Mouse (Mus musculus) embryonic facial prominence, embryonic 13.5 days (tissue): ENCODE measurements around the gene Dnaja3. TPM values are rescaled to one million over a fixed set of nuclear protein-coding genes. Genes with fewer than 3 reads are reported as not detected.
A peak's percentile ranks its signal among the peaks of the same experiment; 100 is the strongest.

ENCODE experiments used
- ATAC-seq: fragments of 200-750 bp; cut with Nextera tagmentation; 2 replicates; pipeline ENCODE4 v1.8.0; 2017; ENCODE audit warnings: low read depth; ENCODE audit not compliant: insufficient number of reproducible peaks, insufficient read depth, low FRiP score, low TSS enrichment
- H3K27ac ChIP-seq: fragments of 300-500 bp; sonication (generic); 2 replicates; pipeline ENCODE4 v1.5.1; 2015; ENCODE audit warnings: moderate library complexity, mild to moderate bottlenecking, inconsistent platforms
- H3K27me3 ChIP-seq: fragments of 300-500 bp; sonication (generic); 2 replicates; pipeline ENCODE4 v1.6.1; 2015; ENCODE audit warnings: mild to moderate bottlenecking, inconsistent platforms
- H3K36me3 ChIP-seq: fragments of 300-500 bp; sonication (generic); 2 replicates; pipeline ENCODE4 v1.6.1; 2015; ENCODE audit warnings: mild to moderate bottlenecking, inconsistent platforms
- H3K4me1 ChIP-seq: fragments of 300-500 bp; sonication (generic); 2 replicates; pipeline ENCODE4 v1.6.1; 2015; ENCODE audit warnings: inconsistent platforms
- H3K4me2 ChIP-seq: fragments of 300-500 bp; sonication (generic); 2 replicates; pipeline ENCODE4 v1.6.1; 2015; ENCODE audit warnings: moderate library complexity, mild to moderate bottlenecking, inconsistent platforms
- H3K4me3 ChIP-seq: fragments of 300-500 bp; sonication (generic); 2 replicates; pipeline ENCODE4 v1.5.1; 2015; ENCODE audit warnings: mild to moderate bottlenecking, inconsistent platforms
- H3K9ac ChIP-seq: fragments of 300-500 bp; sonication (generic); 2 replicates; pipeline ENCODE4 v1.6.1; 2015; ENCODE audit warnings: mild to moderate bottlenecking, inconsistent platforms
- H3K9me3 ChIP-seq: fragments of 300-500 bp; sonication (generic); 2 replicates; pipeline ENCODE4 v1.6.1; 2016; ENCODE audit warnings: inconsistent platforms
- WGBS: fragments of 180-500 bp; shearing (Covaris S2); methylation state at CpG from one replicate; pipeline ENCODE4 v1.1.7; 2015; ENCODE audit warnings: mixed read lengths; 5-methylcytosine and 5-hydroxymethylcytosine counted together
- polyA plus RNA-seq: library from polyadenylated mRNA; unstranded; fragments of >200 nt; fragmentation: Nextera tagmentation; extraction: Ambion mirVana; gene quantifications from 2 replicates; pipeline ENCODE4 v1.2.1, GENCODE M21; 2015

The Dnaja3 gene
- polyA plus RNA-seq, 1 experiment from 2014 or later: 58.7 TPM

- Histone ChIP-seq H3K4me1 (peaks cover 50% of the 10 kb centered on the region), H3K9ac (no peak overlapping the region), H3K9me3 (no peaks in the 10 kb centered on the region), H3K36me3 (peaks cover 52% of the 10 kb centered on the region), H3K4me3 (no peak overlapping the region), H3K27me3 (no peaks in the 10 kb centered on the region), H3K27ac (no peak overlapping the region), H3K4me2 (no peak overlapping the region)
- no peak for ATAC-seq
- WGBS: 81% methylated on average over 19 of the region's 19 CpGs
Observed at GRCm38 (mm10) chr16:4608532-4609059, 31.2 kb upstream of the Dnaja3 start.

DNA sequence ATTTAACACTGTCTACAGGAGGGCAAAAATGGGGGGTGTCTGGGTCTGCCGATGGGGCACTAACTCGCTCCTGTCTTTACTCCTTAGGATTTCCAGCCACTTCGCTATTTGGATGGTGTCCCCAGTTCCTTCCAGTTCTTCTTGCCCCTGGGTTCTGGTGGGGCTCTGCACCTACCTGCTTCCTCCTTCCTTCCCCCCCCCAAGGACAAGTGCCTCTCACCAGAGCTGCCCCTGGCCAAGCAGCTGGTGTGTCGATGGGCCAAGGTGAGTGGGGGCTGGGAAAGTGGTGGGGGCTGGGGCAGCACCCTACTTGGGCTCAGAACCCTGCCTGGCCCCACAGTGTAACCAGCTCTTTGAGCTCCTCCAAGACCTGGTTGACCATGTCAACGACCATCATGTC is 28.6 kb upstream of the Dnaja3 start:
- Histone ChIP-seq H3K4me2 (no peak overlapping the region), H3K4me1 (peaks cover 24% of the 10 kb centered on the region), H3K27me3 (no peaks in the 10 kb centered on the region), H3K9me3 (no peaks in the 10 kb centered on the region), H3K27ac (no peak overlapping the region), H3K4me3 (no peak overlapping the region), H3K9ac (no peak overlapping the region), H3K36me3 (peaks cover 78% of the 10 kb centered on the region)
- WGBS: 92% methylated on average over 5 of the region's 5 CpGs
- no peak for ATAC-seq

DNA sequence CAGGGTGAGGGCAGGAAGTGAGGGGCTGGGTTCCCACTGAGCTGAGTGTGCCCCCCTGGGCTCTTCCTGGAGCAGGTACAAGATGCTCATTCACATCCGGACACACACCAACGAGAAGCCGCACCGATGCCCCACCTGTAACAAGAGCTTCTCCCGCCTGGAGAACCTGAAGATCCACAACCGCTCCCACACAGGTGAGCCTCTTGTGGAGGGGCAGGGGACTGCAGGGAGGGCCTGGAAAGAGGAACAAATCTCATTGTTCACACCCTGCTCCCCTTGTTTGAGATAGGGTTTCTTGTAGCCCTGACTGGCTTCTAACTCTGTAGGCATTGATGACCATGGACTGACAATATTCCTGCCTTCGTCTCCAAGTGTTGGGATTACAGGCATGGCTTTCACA is 28.1 kb upstream of the Dnaja3 start:
- 84% methylated on average over 7 of the region's 7 CpGs for WGBS
- Histone ChIP-seq H3K9ac (no peak overlapping the region), H3K4me2 (no peak overlapping the region), H3K4me3 (no peak overlapping the region), H3K36me3 (peaks cover 83% of the 10 kb centered on the region), H3K9me3 (no peaks in the 10 kb centered on the region), H3K27me3 (no peaks in the 10 kb centered on the region), H3K27ac (no peak overlapping the region), H3K4me1 (peaks cover 19% of the 10 kb centered on the region)
- no peak for ATAC-seq

DNA sequence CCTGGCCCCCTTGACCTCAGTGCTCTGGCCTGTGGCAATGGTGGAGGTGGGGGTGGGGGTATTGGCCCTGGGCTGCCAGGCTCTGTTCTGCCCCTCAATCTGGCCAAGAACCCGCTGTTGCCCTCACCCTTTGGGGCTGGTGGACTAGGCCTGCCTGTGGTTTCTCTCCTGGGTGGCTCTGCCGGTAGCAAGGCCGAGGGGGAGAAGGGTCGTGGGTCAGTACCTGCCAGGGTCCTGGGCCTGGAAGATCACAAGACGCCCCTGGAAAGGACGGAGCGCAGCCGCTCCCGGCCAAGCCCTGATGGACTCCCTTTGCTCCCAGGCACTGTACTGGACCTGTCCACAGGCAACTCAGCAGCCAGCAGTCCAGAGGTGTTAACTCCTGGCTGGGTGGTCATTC is 26.1 kb upstream of the Dnaja3 start:
- no peaks in the 10 kb centered on the region for H3K27me3 ChIP-seq
- H3K9me3 ChIP-seq: no peaks in the 10 kb centered on the region
- WGBS: 90% methylated on average over 9 of the region's 9 CpGs
- H3K27ac ChIP-seq: no peak overlapping the region
- no peak overlapping the region for H3K4me2 ChIP-seq
- no peaks in the 10 kb centered on the region for H3K4me1 ChIP-seq
- H3K9ac ChIP-seq: no peak overlapping the region
- no peak overlapping the region for H3K4me3 ChIP-seq
- ATAC-seq: no peak
- peaks cover 97% of the 10 kb centered on the region for H3K36me3 ChIP-seq

- H3K27ac ChIP-seq: no peak overlapping the region
- H3K4me2 ChIP-seq: no peak overlapping the region
- no peak overlapping the region for H3K4me3 ChIP-seq
- 92% methylated on average over 3 of the region's 3 CpGs for WGBS
- no peak for ATAC-seq
- H3K9me3 ChIP-seq: no peaks in the 10 kb centered on the region
- H3K4me1 ChIP-seq: no peaks in the 10 kb centered on the region
- no peaks in the 10 kb centered on the region for H3K27me3 ChIP-seq
- H3K9ac ChIP-seq: no peak overlapping the region
- peaks cover 93% of the 10 kb centered on the region for H3K36me3 ChIP-seq
Observed at GRCm38 (mm10) chr16:4614639-4615038, 25.1 kb upstream of the Dnaja3 start.

GRCm38 (mm10) chr16:4615297-4615696 is 24.5 kb upstream of the Dnaja3 start:
- no peak overlapping the region for H3K9ac ChIP-seq
- WGBS: 95% methylated on average over 1 of the region's 1 CpGs
- no peak overlapping the region for H3K27ac ChIP-seq
- H3K4me2 ChIP-seq: no peak overlapping the region
- H3K4me1 ChIP-seq: no peaks in the 10 kb centered on the region
- H3K9me3 ChIP-seq: no peaks in the 10 kb centered on the region
- H3K36me3 ChIP-seq: peaks cover 91% of the 10 kb centered on the region
- ATAC-seq: no peak
- no peaks in the 10 kb centered on the region for H3K27me3 ChIP-seq
- H3K4me3 ChIP-seq: no peak overlapping the region

- Histone ChIP-seq H3K9me3 (no peaks in the 10 kb centered on the region), H3K27ac (no peak overlapping the region), H3K27me3 (no peaks in the 10 kb centered on the region), H3K4me3 (no peak overlapping the region), H3K4me1 (no peaks in the 10 kb centered on the region), H3K4me2 (no peak overlapping the region), H3K36me3 (peaks cover 76% of the 10 kb centered on the region), H3K9ac (no peak overlapping the region)
- ATAC-seq: no peak
- whole genome bisulfite sequencing: 74% methylated on average over 4 of the region's 4 CpGs
Observed at GRCm38 (mm10) chr16:4616829-4617228, 23.0 kb upstream of the Dnaja3 start.

DNA sequence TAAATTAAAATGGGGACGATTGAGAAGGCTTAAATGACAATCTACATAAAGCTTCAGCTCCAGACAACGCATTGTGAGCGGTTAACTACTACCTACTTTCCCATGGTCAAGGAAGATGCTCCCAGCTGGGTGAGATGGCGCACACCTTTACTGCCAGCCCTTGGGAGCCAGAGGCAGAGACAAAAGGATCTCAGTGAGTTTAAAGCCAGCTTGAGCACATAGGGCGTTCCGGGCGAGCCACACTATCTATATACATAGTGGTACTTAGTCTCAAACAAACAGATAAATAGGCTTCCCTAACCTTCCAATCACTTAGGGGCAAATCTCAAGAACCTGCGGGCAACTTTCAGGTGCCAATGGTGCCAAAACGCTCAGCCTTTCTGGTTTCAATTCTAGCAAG is 15.7 kb upstream of the Dnaja3 start:
- Histone ChIP-seq H3K9me3 (no peaks in the 10 kb centered on the region), H3K4me3 (peak overlapping the region; percentile 79), H3K36me3 (peaks cover 22% of the 10 kb centered on the region; the same call in 1 of the 2 replicates), H3K27me3 (no peaks in the 10 kb centered on the region), H3K4me1 (peaks cover 23% of the 10 kb centered on the region), H3K27ac (peak overlapping the region; percentile 87), H3K9ac (peak overlapping the region; percentile 89), H3K4me2 (peak overlapping the region; percentile 79)
- 17% methylated on average over 9 of the region's 9 CpGs for WGBS
- no peak for ATAC-seq

DNA sequence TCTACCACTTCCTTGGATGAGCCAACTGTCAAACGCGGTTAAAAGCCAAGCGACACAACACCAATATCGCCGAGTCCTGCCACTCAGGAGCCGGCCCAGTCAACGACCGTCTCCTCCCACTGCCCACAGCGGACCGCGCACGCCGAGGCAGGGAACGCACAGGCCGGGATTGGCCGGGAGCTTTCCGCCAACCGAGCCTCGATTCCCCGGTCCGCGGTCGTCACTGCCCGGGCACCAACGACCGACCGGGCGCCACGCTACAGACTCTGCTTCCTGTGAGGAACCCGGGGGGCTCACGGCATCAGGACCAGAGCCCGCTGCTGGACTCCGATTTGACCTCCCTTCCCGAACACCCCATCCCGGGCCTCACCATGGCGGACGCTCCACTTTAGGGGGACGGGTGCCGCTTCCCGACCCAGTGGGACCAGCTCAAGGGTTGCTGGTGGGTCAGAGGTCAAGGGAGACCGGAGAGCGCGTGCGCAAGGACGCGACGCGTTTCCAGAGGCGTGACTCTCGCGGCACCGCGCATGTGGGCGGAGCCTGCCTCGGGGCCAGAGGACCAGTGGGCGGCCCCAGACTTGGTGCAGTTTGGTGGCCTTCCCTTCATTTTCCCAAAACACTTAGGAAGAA is 15.2 kb upstream of the Dnaja3 start, which contains the start of gene Pam16:
Gene Pam16, minus strand, starts transcription at position 508 of the 630 bp plus-strand sequence.
- under 1% methylated on average over 56 of the region's 56 CpGs for WGBS
- peak within 1 kb of the TSS; percentile 79 for H3K4me3 ChIP-seq
- H3K27ac ChIP-seq: peak within 1 kb of the TSS; percentile 87
- H3K9me3 ChIP-seq: no peaks in the 10 kb centered on the region
- peaks cover 25% of the 10 kb centered on the region; the same call in 1 of the 2 replicates for H3K36me3 ChIP-seq
- H3K4me1 ChIP-seq: peaks cover 23% of the 10 kb centered on the region
- peak; percentile 62; the same call in 1 of the 2 replicates for ATAC-seq
- H3K9ac ChIP-seq: peak within 1 kb of the TSS; percentile 89
- no peaks in the 10 kb centered on the region for H3K27me3 ChIP-seq
- H3K4me2 ChIP-seq: peak within 1 kb of the TSS; percentile 79

- peaks cover 23% of the 10 kb centered on the region for H3K4me1 ChIP-seq
- H3K4me3 ChIP-seq: no peak overlapping the region
- no peaks in the 10 kb centered on the region for H3K27me3 ChIP-seq
- H3K36me3 ChIP-seq: peaks cover 30% of the 10 kb centered on the region
- H3K4me2 ChIP-seq: no peak overlapping the region
- no peak overlapping the region for H3K27ac ChIP-seq
- WGBS: 84% methylated on average over 6 of the region's 6 CpGs
- H3K9ac ChIP-seq: no peak overlapping the region
- no peak for ATAC-seq
- H3K9me3 ChIP-seq: no peaks in the 10 kb centered on the region
Observed at GRCm38 (mm10) chr16:4627105-4627504, 12.7 kb upstream of the Dnaja3 start.

- ATAC-seq: no peak
- no peaks in the 10 kb centered on the region for H3K9me3 ChIP-seq
- H3K4me2 ChIP-seq: no peak overlapping the region
- no peak overlapping the region for H3K9ac ChIP-seq
- no peak overlapping the region for H3K4me3 ChIP-seq
- H3K36me3 ChIP-seq: peaks cover 35% of the 10 kb centered on the region
- peaks cover 9% of the 10 kb centered on the region for H3K4me1 ChIP-seq
- H3K27me3 ChIP-seq: no peaks in the 10 kb centered on the region
- H3K27ac ChIP-seq: no peak overlapping the region
- WGBS: 92% methylated on average over 9 of the region's 9 CpGs
Observed at GRCm38 (mm10) chr16:4628898-4629419, 10.8 kb upstream of the Dnaja3 start.

GRCm38 (mm10) chr16:4629950-4630349 is 9.8 kb upstream of the Dnaja3 start:
- peaks cover 45% of the 10 kb centered on the region for H3K36me3 ChIP-seq
- no peaks in the 10 kb centered on the region for H3K9me3 ChIP-seq
- ATAC-seq: 0 out of 2 replicates have a peak, but pooled peaks have one; percentile 4
- H3K27me3 ChIP-seq: no peaks in the 10 kb centered on the region
- H3K4me2 ChIP-seq: no peak overlapping the region
- WGBS: 23% methylated on average over 6 of the region's 6 CpGs
- no peak overlapping the region for H3K27ac ChIP-seq
- H3K4me3 ChIP-seq: no peak overlapping the region
- H3K4me1 ChIP-seq: peaks cover 6% of the 10 kb centered on the region; the same call in 1 of the 2 replicates
- H3K9ac ChIP-seq: no peak overlapping the region
